15 mouse cellular contexts compared by ENCODE assay signal in genomic region chr17:30239458-30239857, GRCm38 (mm10).
DNase-seq lines count a peak whose midpoint lies in the region; ATAC-seq and TF ChIP-seq lines count a peak whose summit lies in the region.
"Had no signal": no experiment of that assay in that cellular context is flagged by ENCODE, and none has a peak within 500 bp of the region (broad histone marks: within the 10 kb centered on the region; RNA-seq: fewer than 3 reads in every experiment).

No protein-coding gene starts in this region.

- peak overlapping the region; percentile 22 for H3K27ac ChIP-seq in heart, embryonic 13.5 days (replicated peaks)
- no peak overlapping the region for H3K27ac ChIP-seq in cerebellum, adult 2 months (ENCODE audit: insufficient read depth, low read length)
- H3K27ac ChIP-seq: embryonic facial prominence, embryonic 12.5 days; hindbrain, embryonic 14.5 days had no signal

- TF ChIP-seq CTCF in lung, adult 2 months (IDR thresholded peaks at IDR 0.05; ENCODE audit: insufficient read depth, low read length), result no peak
- no peak for TF ChIP-seq CTCF in cerebellum, adult 2 months (IDR thresholded peaks at IDR 0.05; ENCODE audit: borderline replicate concordance, insufficient read depth, low read depth, low read length)

- no peaks in the 10 kb centered on the region for H3K27me3 ChIP-seq in heart, embryonic 13.5 days (replicated peaks)
- H3K27me3 ChIP-seq in cerebellum, adult 2 months (ENCODE audit: control insufficient read depth, insufficient read depth, low read length), result no peaks in the 10 kb centered on the region
- H3K27me3 ChIP-seq: embryonic facial prominence, embryonic 12.5 days had no signal

- no peaks in the 10 kb centered on the region for H3K36me3 ChIP-seq in heart, embryonic 13.5 days
- H3K36me3 ChIP-seq: embryonic facial prominence, embryonic 12.5 days had no signal

- H3K9ac ChIP-seq in heart, embryonic 13.5 days, result 0 out of 2 replicates have a peak overlapping the region, but pooled peaks have one; percentile 14
- H3K9ac ChIP-seq: embryonic facial prominence, embryonic 12.5 days; hindbrain, embryonic 14.5 days had no signal

- no peak for TF ChIP-seq POLR2A in lung, adult 2 months (IDR thresholded peaks at IDR 0.05; ENCODE audit: borderline replicate concordance, extremely low read depth, low read depth, low read length)
- no peak for TF ChIP-seq POLR2A in cerebellum, adult 2 months (IDR thresholded peaks at IDR 0.05; ENCODE audit: borderline replicate concordance, insufficient read depth, low read length)

- no peak for ATAC-seq in heart, embryonic 13.5 days (ENCODE audit: extremely low read depth, insufficient number of reproducible peaks, low FRiP score, low TSS enrichment)
- ATAC-seq: intestine, embryonic 16.5 days had no signal

- DNase-seq in heart, adult 11 months, result no peak
- peak; percentile 33 to 55 for DNase-seq in lung, adult 18-20 months
- DNase-seq in lung, adult 2 months, result no peak
- peak; percentile 45 for DNase-seq in fibroblast of lung, adult 2 months (ENCODE audit: low read depth)
- DNase-seq in lung, postnatal 36 days, result peak; percentile 56
- DNase-seq in cerebellum, adult 2 months, result no peak
- DNase-seq: cerebellum, adult 11 months; cerebellum, postnatal 36 days; gastrocnemius, postnatal 10 days; kidney, postnatal 25 days; layer of hippocampus, postnatal 36 days had no signal

- H3K4me1 ChIP-seq in heart, embryonic 13.5 days, result peaks cover 73% of the 10 kb centered on the region
- H3K4me1 ChIP-seq in lung, adult 2 months (ENCODE audit: control insufficient read depth, insufficient read depth, low read length), result no peaks in the 10 kb centered on the region; the same call in 1 of the 2 replicates
- peaks cover 36% of the 10 kb centered on the region for H3K4me1 ChIP-seq in cerebellum, adult 2 months (ENCODE audit: control insufficient read depth, insufficient read depth, low read length)

- H3K9me3 ChIP-seq in heart, embryonic 13.5 days, result no peaks in the 10 kb centered on the region
- H3K9me3 ChIP-seq: embryonic facial prominence, embryonic 12.5 days had no signal

- no peak overlapping the region for H3K4me2 ChIP-seq in heart, embryonic 13.5 days
- H3K4me2 ChIP-seq: embryonic facial prominence, embryonic 12.5 days; hindbrain, embryonic 14.5 days had no signal

- H3K4me3 ChIP-seq in heart, embryonic 13.5 days, result no peak overlapping the region
- H3K4me3 ChIP-seq in lung, adult 2 months (replicated peaks; ENCODE audit: extremely low read depth, low read depth, low read length), result no peak overlapping the region
- H3K4me3 ChIP-seq in cerebellum, adult 2 months (replicated peaks; ENCODE audit: insufficient read depth, low read depth, low read length), result no peak overlapping the region
- H3K4me3 ChIP-seq: embryonic facial prominence, embryonic 12.5 days had no signal

- 77% methylated on average over 5 of the region's 5 CpGs for WGBS in heart, embryonic 13.5 days
- 53% methylated on average over 5 of the region's 5 CpGs for WGBS in lung, adult 2 months
- WGBS in cerebellum, adult 2 months, result 66% methylated on average over 5 of the region's 5 CpGs

Comparison
In these comparisons a context has a peak if more than half of its experiments do, and no peak if none do; other contexts are left out.
1. DNase-seq: peak in lung, adult 18-20 months (2 of 2), fibroblast of lung, adult 2 months (single experiment) and lung, postnatal 36 days (single experiment); none in heart, adult 11 months (single experiment), lung, adult 2 months (single experiment) and cerebellum, adult 2 months (0 of 2).